Mouse (Mus musculus): ENCODE measurements at regions not wholly inside any gene's neighbourhood (a gene's known extent, or its start where the extent isn't known, plus 50 kb on each side); places are given as distances from the start of the nearest gene placed in this dataset.
"Not testable (repeated sequence)": the region's sequence is repeated elsewhere in the genome, so short reads cannot be mapped to it uniquely, and the experiment has no call there.

- DNase-seq (ENCODE audit: low spot score) = no peak
These were observed 216.2 kb upstream of the Sesn3 start for GRCm38 (mm10) chr9:14058592-14059227.

GRCm38 (mm10) chr9:14059228-14059779, 215.6 kb upstream of the Sesn3 start:
- DNase-seq (ENCODE audit: low spot score) = no peak

GRCm38 (mm10) chr9:14060257-14060656, 214.6 kb upstream of the Sesn3 start:
- DNase-seq (ENCODE audit: low spot score) = no peak

- DNase-seq (ENCODE audit: low spot score) = no peak
These were observed 213.5 kb upstream of the Sesn3 start for GRCm38 (mm10) chr9:14061389-14061788.

- no peak for DNase-seq (ENCODE audit: low spot score)
These were observed 213.0 kb upstream of the Sesn3 start for GRCm38 (mm10) chr9:14061840-14062239.

GRCm38 (mm10) chr9:14062706-14063105, 212.2 kb upstream of the Sesn3 start:
- no peak for DNase-seq (ENCODE audit: low spot score)

- DNase-seq (ENCODE audit: low spot score) = not testable (repeated sequence)
These were observed 208.1 kb upstream of the Sesn3 start for GRCm38 (mm10) chr9:14066741-14067140.

- DNase-seq (ENCODE audit: low spot score) = no peak
These were observed 205.8 kb upstream of the Sesn3 start for GRCm38 (mm10) chr9:14069076-14069475.

- DNase-seq (ENCODE audit: low spot score) = no peak
These were observed 205.1 kb upstream of the Sesn3 start for GRCm38 (mm10) chr9:14069770-14070169.

- no peak for DNase-seq (ENCODE audit: low spot score)
These were observed 203.1 kb upstream of the Sesn3 start for GRCm38 (mm10) chr9:14071728-14072127.

- DNase-seq (ENCODE audit: low spot score) = no peak
These were observed 201.9 kb upstream of the Sesn3 start for GRCm38 (mm10) chr9:14072950-14073349.

- no peak for DNase-seq (ENCODE audit: low spot score)
These were observed 200.6 kb upstream of the Sesn3 start for GRCm38 (mm10) chr9:14074273-14074672.

- not testable (repeated sequence) for DNase-seq (ENCODE audit: low spot score)
These were observed 200.0 kb upstream of the Sesn3 start for GRCm38 (mm10) chr9:14074866-14075265.

- DNase-seq (ENCODE audit: low spot score) = peak; percentile 77
These were observed 199.4 kb upstream of the Sesn3 start for GRCm38 (mm10) chr9:14075452-14075851.

- DNase-seq (ENCODE audit: low spot score) = no peak
These were observed 199.0 kb upstream of the Sesn3 start for GRCm38 (mm10) chr9:14075868-14076267.

- no peak for DNase-seq (ENCODE audit: low spot score)
These were observed 198.1 kb upstream of the Sesn3 start for GRCm38 (mm10) chr9:14076728-14077127.

- no peak for DNase-seq (ENCODE audit: low spot score)
These were observed 193.7 kb upstream of the Sesn3 start for GRCm38 (mm10) chr9:14081138-14081537.

GRCm38 (mm10) chr9:14086201-14086600, 188.7 kb upstream of the Sesn3 start:
- no peak for DNase-seq (ENCODE audit: low spot score)

GRCm38 (mm10) chr9:14086611-14087010, 188.3 kb upstream of the Sesn3 start:
- DNase-seq (ENCODE audit: low spot score) = no peak

- DNase-seq (ENCODE audit: low spot score) = no peak
These were observed 187.0 kb upstream of the Sesn3 start for GRCm38 (mm10) chr9:14087874-14088273.

GRCm38 (mm10) chr9:14089791-14090256, 185.0 kb upstream of the Sesn3 start:
- DNase-seq (ENCODE audit: low spot score) = peak; percentile 33

- no peak for DNase-seq (ENCODE audit: low spot score)
These were observed 184.4 kb upstream of the Sesn3 start for GRCm38 (mm10) chr9:14090454-14090853.

- DNase-seq (ENCODE audit: low spot score) = no peak
These were observed 183.6 kb upstream of the Sesn3 start for GRCm38 (mm10) chr9:14091099-14091930.

All from ovary, postnatal 36 days (tissue).